In genomic region chr8:71511644-71512043, GRCm38 (mm10) we compare ENCODE assay signal across 7 mouse cellular contexts. TPM values are rescaled to one million over a fixed set of nuclear protein-coding genes. Genes with fewer than 3 reads are reported as not detected.
A peak's percentile ranks its signal among the peaks of the same experiment; 100 is the strongest.
DNase-seq lines count a peak whose midpoint lies in the region; ATAC-seq and TF ChIP-seq lines count a peak whose summit lies in the region.

Gene Plvap (minus strand): TSS chr8:71511752.

- DNase-seq in G1E (ENCODE audit: low spot score) = no peak
- no peak for DNase-seq in adrenal gland, postnatal 10 days
- peak; percentile 53 for DNase-seq in kidney, postnatal 0 days (ENCODE audit: low spot score)
- DNase-seq in lung, postnatal 25 days (ENCODE audit: low spot score) = peak; percentile 75
- DNase-seq in left cerebral cortex, adult 18-20 months (ENCODE audit: low spot score in 2 of 2) = no peak
- no peak for DNase-seq in layer of hippocampus, adult 18-20 months (ENCODE audit: low spot score in 2 of 2)

- peaks cover 51% of the 10 kb centered on the region for H3K27me3 ChIP-seq in G1E (ENCODE audit: insufficient read depth, low read length)
- peaks cover 54% of the 10 kb centered on the region for H3K27me3 ChIP-seq in heart, embryonic 12.5 days (replicated peaks)
- H3K27me3 ChIP-seq in kidney, postnatal 0 days (ENCODE audit: insufficient read depth, low read length) = peaks cover 17% of the 10 kb centered on the region; the same call in 1 of the 2 replicates

- TF ChIP-seq CTCF in G1E (IDR thresholded peaks at IDR 0.05; ENCODE audit: low read depth, low read length) = no peak
- TF ChIP-seq CTCF in kidney, postnatal 0 days (IDR thresholded peaks at IDR 0.05; ENCODE audit: low read depth) = no peak

- peaks cover 17% of the 10 kb centered on the region for H3K4me1 ChIP-seq in G1E (ENCODE audit: insufficient read depth, low read depth, low read length)
- peaks cover 18% of the 10 kb centered on the region for H3K4me1 ChIP-seq in heart, embryonic 12.5 days (replicated peaks)
- H3K4me1 ChIP-seq in kidney, postnatal 0 days (replicated peaks; ENCODE audit: insufficient read depth, low read length) = 0 out of 2 replicates have a peak, but pooled peaks cover 6% of the 10 kb centered on the region

- H3K36me3 ChIP-seq in G1E (replicated peaks) = no peaks in the 10 kb centered on the region
- H3K36me3 ChIP-seq in heart, embryonic 12.5 days = no peaks in the 10 kb centered on the region
- H3K36me3 ChIP-seq in kidney, postnatal 0 days (ENCODE audit: insufficient read depth, low read length) = no peaks in the 10 kb centered on the region

- H3K4me3 ChIP-seq in G1E (ENCODE audit: low read depth, low read length) = no peak within 1 kb of the TSS; the same call in 1 of the 2 replicates
- H3K4me3 ChIP-seq in heart, embryonic 12.5 days = peak within 1 kb of the TSS; percentile 47
- peak within 1 kb of the TSS; percentile 30 for H3K4me3 ChIP-seq in kidney, postnatal 0 days (replicated peaks; ENCODE audit: low read depth, low read length)

- peak; percentile 15; the same call in 1 of the 2 replicates for ATAC-seq in G1E (ENCODE audit: extremely low read depth, insufficient number of reproducible peaks, low FRiP score, poor library complexity, severe bottlenecking)
- ATAC-seq in heart, embryonic 12.5 days (ENCODE audit: insufficient number of reproducible peaks, low FRiP score) = peak; percentile 76
- no peak; the same call in 1 of the 2 replicates for ATAC-seq in kidney, postnatal 0 days (replicated peaks; ENCODE audit: low FRiP score, low read depth)

- WGBS in heart, embryonic 12.5 days = 16% methylated on average over 14 of the region's 14 CpGs
- WGBS in kidney, postnatal 0 days = 20% methylated on average over 14 of the region's 14 CpGs

- peak within 1 kb of the TSS; percentile 62 for H3K4me2 ChIP-seq in heart, embryonic 12.5 days
- peak within 1 kb of the TSS; percentile 40 for H3K4me2 ChIP-seq in kidney, postnatal 0 days (ENCODE audit: low read length)

- H3K9me3 ChIP-seq in G1E (replicated peaks) = no peaks in the 10 kb centered on the region
- no peaks in the 10 kb centered on the region for H3K9me3 ChIP-seq in heart, embryonic 12.5 days (replicated peaks)
- H3K9me3 ChIP-seq in kidney, postnatal 0 days (replicated peaks; ENCODE audit: low read length) = no peaks in the 10 kb centered on the region

- peak within 1 kb of the TSS; percentile 54 for H3K9ac ChIP-seq in heart, embryonic 12.5 days
- peak within 1 kb of the TSS; percentile 37; the same call in 1 of the 2 replicates for H3K9ac ChIP-seq in kidney, postnatal 0 days (ENCODE audit: low read depth, low read length)

- peak within 1 kb of the TSS; percentile 53 for H3K27ac ChIP-seq in heart, embryonic 12.5 days (ENCODE audit: poor library complexity, severe bottlenecking)
- H3K27ac ChIP-seq in kidney, postnatal 0 days = peak within 1 kb of the TSS; percentile 50; the same call in 1 of the 2 replicates

RNA-seq across cellular contexts. Expression of gene Plvap, which starts in this region (rescaled TPM):
- not detected in 2 replicates for total RNA-seq in G1E (2014; fragmentation: Nextera tagmentation)
- total RNA-seq in G1E (2017) = 0.16 and 0.17 TPM in 2 replicates
- polyA plus RNA-seq in G1E (2012) = 0.88 and 0.90 TPM in 2 replicates
- 100 to 1,000 TPM in 1 of 2 experiments, 10 to 100 TPM in 1; 95.1 to 101 TPM for total RNA-seq in adrenal gland, postnatal 10 days (2021)
- 184 and 202 TPM in 2 replicates for polyA plus RNA-seq in heart, embryonic 12.5 days (2016; fragmentation: Nextera tagmentation; extraction: Ambion mirVana)
- polyA plus RNA-seq in kidney, postnatal 0 days (2015; fragmentation: Nextera tagmentation; extraction: Ambion mirVana) = 182 and 208 TPM in 2 replicates
- total RNA-seq in left cerebral cortex, adult 18-20 months (2021) = 1 to 10 TPM; 9.4 to 9.5 TPM
- 1 to 10 TPM; 7.4 to 7.9 TPM for total RNA-seq in layer of hippocampus, adult 18-20 months (2021)

Comparison
In these comparisons a context has a peak if more than half of its experiments do, and no peak if none do; other contexts are left out.
1. RNA of gene Plvap (total RNA-seq): 95.1 to 101 TPM in adrenal gland, postnatal 10 days; 9.4 to 9.5 TPM in left cerebral cortex, adult 18-20 months, 7.4 to 7.9 TPM in layer of hippocampus, adult 18-20 months and 0.16 to 0.17 TPM in G1E; every median in the first group is over 4 times any median in the second.
2. RNA of gene Plvap (polyA plus RNA-seq): 182 to 208 TPM in kidney, postnatal 0 days and 184 to 202 TPM in heart, embryonic 12.5 days; 0.88 to 0.90 TPM in G1E; every median in the first group is over 10 times any median in the second.
3. Peak in ATAC-seq in G1E; RNA of the gene not detected or under 1 TPM.
4. DNase-seq: peak in kidney, postnatal 0 days (single experiment) and lung, postnatal 25 days (single experiment); none in G1E (single experiment), adrenal gland, postnatal 10 days (single experiment), left cerebral cortex, adult 18-20 months (0 of 2) and layer of hippocampus, adult 18-20 months (0 of 2).